Mouse (Mus musculus) left cerebral cortex, adult 9 months (tissue): ENCODE results near the gene Eef1akmt1.

Experiments
- DNase-seq, 2 experiments: peaks; one replicate each; pipeline ENCODE4 v3.0.0; 2022; ENCODE audit warnings: low spot score in 2 of 2

The Eef1akmt1 gene

DNA sequence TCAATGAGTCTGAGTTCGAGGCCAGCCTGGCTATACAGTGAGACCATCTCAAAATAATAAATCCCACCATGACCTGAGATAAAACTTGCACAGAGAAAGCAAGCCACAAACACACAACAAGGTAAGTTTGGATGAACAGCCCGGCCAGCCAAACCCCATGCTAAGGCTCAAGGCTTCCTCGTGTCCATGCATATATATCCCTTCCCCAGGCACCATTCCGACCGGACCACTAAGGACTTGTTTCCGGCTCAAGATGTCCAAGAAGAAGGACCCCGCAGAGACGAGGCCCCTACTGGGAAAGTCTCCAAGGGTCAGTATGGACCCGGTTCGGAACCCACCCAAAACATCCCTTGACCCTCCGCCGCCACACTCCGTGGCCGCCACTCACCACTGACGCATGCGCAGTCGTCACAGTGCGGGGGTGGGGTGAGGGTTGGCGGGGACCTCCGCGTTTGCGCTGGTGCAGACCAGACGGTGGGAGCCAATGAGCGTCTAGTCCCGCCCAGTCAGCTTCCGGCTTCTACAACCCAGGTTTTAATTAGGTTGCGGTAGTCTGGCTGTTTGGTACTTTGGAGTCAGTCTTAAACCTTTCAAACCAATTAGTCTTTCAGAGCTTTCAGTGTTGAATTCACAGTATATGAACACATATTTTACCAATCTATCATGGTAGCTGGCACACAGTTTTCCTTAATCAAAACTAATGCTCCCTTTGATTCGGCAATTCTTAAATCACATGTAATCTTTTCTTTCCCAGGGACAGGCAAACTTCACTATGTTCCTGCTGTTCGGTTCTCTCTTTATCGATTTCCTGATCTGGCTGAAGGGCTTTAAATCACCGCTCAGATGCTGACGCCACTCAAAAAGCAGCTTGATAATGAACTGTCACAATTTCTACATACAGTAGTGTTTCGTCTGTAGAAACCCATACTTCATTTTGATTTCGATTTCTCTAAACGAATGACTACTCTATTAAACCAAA is at the start of gene Eef1akmt1:
TSS of gene Eef1akmt1 (minus strand) at position 458 of the 979 bp plus-strand sequence.
- DNase-seq, result peak; percentile 84 to 96

DNA sequence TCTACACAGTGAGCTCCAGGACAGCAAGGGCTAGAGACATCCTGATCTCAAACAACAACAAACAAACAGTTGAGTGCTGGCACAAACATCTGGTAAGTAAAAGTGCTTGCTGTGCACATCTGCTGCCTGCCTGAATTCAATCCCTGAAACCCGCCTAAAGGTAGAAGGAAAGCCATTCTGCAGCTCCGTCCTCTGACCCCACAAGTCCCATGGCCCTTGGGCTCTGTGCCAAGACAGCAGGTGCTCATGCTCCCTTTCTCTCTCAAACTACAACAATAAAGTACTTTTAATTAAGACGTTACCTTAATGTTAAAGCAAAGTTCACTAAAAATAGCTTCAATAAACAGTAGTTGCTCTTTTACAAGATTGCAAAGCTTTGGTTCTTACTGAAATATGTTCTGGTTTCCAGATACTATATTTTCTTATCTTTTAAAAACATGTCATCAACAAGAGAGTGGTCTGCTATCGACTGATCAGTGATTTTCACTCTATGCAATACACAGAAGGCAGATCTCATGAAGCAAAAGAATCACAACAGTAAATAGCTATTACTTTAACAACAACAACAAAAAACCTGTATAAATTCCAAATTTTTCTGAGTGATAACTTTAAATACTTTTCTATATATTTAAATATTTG is 49.3 kb upstream of the Eef1akmt1 start:
- DNase-seq, result no peak

DNA sequence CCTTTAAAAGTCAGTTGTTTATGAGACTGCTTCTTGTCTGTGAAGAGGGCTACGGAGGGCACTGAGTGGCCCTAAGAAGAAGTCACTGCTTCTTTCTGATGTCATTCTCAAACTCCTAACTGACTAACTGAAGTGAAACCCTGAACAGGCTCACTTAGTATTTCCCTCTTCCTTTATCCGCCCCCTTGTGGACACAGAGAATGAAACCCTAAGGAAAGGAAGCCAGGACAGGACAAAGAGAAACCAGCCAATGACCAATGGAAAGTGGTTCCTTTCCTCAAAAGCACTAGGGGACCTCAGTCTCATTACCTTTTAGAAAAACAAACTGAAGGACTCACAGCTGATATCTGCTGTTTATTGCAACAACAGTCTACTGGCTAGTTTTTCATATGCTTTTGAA is 48.1 kb upstream of the Eef1akmt1 start:
- peak in 1 of 2 experiments; percentile 32 for DNase-seq

DNA sequence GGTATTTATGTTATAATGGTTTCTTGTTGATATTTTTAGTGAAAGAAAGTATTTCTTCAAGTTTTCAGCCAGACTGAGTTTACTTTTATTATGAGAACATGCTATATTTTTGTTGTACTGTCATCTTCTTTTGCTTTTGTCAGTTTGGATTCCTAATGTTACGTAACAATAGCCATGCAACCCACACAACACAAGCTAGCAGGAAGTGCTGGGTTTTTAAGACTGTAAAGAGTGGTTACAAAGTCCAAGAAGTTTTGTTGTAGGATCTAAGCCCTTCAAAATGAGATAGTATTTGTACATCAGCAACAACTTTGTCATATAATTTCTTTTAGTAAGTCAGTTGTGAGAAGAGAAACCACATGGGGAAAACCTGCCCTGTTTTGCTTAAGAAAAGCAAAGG is 46.3 kb upstream of the Eef1akmt1 start:
- DNase-seq, result no peak

DNA sequence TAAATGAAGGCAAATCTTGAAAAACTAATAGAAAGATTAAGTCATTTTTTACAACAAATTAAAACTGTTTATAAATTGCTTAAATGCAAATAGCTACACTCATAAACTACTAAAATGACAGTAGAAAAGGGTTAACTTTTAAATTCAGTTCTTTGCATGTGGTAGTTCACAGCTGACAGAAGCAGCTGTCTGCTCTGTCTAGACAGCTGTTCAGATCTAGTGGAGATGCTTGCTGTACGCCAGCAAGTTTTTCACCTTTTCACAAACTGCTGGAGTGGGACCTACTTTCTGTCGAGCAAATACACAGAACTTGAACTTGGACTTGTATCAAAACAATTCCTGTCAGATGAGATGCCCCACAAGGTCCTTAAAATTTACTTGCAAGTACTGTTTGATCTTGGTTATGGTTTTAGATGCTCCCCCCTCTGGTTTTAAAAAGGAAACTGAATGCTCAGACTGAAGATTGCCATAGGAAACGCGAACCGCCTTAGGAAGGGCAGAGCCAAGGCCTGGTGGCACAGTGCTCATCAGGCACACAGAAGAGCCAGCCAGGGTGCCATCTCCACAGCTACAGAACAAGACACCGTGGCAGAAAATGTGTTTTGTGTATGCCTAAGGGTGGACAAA is 45.0 kb upstream of the Eef1akmt1 start:
- no peak for DNase-seq

DNA sequence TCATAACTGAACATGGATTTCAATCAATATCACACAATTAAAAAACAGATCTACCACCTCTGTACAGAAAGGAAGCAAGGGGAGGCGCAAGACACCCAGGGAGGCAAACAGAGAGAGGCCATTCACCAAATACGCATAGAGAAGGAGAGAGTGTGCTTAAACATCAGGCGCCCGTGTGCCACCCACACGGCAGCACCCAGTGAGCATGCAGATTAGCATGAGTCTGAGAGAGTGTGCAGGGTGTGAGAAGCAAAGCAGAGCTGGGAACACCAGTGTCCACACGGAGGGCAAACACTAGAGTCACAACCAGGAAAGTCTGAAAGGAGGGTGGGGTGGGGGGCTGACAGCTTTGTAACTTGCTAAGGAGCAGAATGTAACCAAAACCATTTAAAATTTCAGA is 44.4 kb upstream of the Eef1akmt1 start:
- DNase-seq, result no peak

DNA sequence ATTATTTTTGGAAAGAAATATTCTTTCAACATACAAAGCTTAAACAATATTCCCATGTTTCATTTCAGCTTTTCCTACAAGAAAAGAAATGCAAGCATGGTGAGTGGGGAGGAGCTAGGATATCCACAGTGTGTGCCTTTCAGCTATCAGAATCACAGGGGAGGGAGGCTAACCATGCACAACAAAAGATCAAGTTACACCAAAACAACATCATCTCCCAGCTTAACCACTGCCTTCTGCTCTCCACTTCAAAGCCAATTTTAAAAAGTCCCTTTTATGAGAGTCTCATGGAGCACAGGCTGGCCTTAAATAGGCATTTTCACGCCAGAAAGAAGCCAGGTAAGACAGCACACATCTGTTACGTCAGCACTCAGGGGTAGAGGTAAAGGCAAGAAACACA is 39.6 kb upstream of the Eef1akmt1 start:
- no peak for DNase-seq

DNA sequence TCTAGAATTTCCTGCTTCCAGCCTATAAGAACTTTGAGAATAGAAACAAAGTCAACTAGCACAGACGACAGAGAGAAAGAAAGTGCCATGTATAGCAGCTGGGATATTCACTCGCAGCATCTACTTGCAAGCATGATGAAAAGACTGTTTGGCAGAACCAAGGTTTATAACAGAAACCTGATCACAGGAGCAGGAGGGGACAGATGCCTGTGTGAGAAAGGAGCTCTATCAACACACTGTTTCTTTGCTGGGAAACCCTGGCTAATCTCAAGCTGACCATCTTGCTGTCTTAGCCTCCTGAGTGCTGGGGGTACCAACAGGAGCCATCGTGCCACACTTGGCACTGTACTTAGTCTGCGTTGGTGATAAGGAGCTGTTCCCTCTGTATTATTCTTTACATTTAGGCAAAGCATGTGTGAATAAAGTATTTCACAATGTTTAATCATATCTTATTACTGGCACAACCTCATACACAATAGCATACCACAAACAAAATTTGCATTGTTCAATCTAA is 38.5 kb upstream of the Eef1akmt1 start:
- DNase-seq, result no peak

DNA sequence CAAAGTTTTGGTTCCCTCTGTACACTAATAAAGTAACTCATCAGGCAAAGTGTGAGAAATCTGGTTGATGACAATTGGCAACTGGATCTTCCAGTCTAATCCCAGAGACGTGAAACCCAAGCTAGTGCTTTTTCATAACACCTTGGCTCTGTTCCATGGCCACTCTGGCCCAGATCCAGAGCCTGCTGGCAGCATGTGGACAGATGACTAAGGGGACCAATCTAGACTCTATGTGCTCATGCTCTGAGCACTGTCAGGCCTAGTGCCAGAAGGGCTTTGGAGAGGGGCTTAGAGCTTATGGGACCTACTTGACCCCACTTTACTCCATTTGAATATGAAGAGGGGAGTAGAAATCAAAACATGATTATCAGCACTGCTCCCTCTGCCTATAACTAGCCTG is 36.1 kb upstream of the Eef1akmt1 start:
- DNase-seq, result peak; percentile 37 to 83

DNA sequence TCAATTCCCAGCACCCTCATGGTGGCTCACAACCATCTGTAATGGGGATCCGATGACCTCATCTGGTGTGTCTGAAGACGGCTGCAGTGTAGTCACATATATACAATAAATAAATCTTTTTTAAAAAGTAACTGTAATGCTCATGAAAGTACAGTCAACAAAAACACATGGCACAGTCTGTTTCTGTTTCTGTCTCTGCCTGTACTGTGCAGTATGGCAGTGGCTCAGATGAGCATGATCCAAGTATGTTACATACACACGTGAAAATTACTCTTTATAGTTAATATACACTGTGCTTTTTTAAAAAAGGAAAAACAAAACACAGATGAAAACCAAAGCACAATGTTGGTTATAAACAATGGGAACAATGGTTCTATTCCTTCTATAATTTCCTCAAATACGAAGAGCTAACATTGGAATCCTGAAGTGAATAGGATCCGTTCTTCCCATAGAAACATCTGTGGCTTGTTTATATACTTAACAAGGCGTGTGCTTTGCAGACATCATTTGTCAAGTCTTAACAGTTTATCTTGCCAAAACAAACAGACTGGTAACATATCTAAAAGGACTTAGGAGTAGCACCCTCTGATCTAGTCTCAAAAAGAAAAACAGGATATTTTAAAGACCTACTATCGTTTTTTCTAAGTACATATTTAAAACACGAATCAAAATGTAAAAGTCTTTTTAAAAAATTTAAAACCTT is 35.4 kb upstream of the Eef1akmt1 start:
- DNase-seq, result no peak

DNA sequence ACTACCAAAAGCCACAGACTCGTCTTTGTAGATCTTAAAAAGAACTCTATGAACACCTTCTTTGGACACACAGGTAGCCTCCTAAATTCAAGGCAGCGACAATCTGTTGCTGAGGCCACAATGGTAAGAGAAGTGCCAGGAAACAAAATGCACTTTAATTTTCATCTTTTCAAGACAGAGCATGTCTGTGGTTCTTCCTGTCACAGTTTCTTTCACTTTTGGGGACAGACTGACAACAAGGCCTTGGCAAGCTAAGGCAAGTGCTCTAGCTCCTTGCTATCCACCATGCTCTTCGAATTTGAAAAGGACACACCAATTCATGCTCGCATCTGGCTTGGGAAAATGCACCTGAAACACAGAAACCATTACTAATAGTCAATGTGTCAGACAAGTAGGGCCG is 21.9 kb upstream of the Eef1akmt1 start:
- no peak for DNase-seq

DNA sequence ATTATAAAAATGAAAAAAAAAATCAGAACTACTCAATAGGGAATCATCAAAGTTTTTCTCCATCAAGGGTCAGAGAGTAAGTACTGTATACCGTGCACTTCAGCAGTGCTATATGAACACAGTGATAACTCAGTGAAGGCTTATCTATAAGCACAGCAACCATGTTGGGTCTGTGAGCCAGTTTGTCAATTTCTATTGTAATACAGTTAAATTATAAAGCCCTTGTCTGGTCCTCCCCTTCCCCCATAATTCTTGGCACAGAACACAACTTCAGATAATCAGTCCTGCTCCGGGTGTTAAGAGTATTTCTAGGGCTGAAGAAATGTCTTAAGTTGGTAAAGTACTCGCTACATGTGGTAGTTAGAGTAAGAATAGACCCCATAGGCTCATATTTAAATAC is 20.4 kb upstream of the Eef1akmt1 start:
- DNase-seq, result no peak

DNA sequence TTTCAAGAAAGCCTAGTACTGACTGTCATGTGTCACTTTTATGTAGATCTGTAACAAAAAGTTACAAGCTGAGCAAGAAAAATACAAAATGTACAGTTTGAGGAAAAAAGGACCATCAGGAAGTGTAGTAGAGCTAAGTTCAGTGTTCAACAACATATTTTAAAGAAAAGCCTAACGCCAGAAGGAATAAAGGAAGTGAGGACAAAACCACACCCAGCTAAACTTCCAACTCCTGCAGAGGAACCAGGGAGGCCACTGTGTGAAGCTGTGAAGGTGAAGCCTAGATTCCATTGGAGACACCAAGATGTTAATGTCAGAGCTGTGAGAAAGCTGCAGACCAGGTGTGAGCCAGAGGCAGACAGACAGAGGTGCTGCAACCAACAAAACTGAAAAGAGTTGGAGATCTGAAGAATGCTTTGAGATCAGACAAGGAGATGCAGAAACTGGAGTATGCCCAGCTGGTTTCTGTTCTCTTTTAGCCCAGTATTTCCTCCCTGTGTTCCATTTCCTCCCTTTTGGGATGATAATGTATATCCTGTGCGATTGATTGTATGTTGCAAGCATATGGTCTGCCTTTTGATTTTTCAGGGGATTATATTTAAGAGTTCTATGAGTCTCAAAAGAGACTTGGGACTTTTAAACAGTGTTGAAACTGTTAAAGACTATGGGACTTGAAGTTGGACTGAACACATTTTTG is 5.1 kb upstream of the Eef1akmt1 start:
- DNase-seq, result no peak

DNA sequence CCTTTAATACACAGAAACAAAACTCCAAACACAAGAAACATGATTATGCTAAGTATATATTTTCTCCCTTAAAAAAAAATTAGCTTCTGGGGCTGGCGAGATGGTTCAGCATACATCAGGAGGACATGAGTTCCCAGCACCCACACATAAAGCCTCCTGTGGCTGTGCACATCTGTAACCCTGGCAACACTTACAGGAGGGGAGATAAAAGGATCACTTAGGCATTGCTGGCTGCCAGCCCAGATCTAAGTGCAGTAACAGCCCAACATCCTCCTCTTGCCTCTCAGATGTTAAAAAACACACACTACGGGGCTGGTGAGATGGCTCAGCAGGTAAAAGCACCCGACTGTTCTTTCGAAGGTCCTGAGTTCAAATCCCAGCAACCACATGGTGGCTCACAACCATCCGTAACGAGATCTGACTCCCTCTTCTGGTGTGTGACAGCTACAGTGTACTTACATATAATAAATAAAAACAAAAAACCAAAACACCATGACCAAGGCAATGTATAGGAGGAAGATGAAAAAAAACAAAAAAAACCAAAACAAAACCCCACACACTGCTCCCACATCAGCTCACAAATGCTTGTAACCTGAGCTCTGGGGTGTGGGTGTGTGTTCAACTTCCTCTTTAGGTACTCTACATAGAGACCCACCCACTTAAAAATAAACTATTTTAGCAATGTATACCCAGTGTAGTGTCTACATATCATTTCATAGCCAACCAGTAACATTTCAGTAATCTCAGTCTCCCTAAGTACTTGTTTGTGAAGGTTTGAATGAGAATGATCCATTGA is 3.6 kb upstream of the Eef1akmt1 start:
- DNase-seq, result no peak

DNA sequence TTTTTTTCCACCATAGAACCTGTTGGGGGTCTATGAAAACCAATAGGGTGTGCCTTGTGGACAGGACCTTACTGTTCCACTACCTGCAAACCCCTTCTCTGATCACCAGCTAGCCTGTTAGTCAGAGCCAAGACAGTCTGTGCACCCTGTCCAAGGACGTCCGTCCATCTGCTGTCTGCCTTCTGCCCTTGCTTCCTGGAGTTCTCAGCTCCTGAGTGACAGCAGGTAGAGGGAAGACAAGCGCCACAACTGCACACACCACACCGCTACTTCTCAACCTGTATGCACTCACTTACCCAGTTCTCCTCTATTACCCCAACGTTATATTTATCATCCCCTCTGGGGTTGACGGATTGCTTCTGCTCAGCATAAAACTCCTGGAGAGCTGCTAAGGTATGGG is 5.8 kb downstream of the Eef1akmt1 start:
- no peak for DNase-seq

DNA sequence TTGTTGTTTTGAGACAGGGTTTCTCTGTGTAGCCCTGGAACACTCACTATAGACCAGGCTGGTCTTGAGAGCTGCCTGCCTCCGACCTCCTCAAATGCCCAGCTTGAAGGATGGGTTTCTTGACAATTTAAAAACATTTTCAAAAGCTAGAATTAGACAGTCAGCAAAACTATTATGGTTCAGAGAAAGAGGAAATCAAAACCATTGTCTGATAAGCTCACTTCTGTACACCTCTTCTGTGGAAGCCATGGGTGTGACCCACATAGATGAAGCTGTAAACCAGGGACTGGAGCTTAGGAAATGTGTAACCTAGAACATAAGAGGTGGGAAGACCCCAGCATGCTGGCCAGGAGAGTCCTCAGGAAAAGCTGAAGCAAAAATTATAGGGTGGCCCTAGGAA is 14.5 kb downstream of the Eef1akmt1 start:
- no peak for DNase-seq

DNA sequence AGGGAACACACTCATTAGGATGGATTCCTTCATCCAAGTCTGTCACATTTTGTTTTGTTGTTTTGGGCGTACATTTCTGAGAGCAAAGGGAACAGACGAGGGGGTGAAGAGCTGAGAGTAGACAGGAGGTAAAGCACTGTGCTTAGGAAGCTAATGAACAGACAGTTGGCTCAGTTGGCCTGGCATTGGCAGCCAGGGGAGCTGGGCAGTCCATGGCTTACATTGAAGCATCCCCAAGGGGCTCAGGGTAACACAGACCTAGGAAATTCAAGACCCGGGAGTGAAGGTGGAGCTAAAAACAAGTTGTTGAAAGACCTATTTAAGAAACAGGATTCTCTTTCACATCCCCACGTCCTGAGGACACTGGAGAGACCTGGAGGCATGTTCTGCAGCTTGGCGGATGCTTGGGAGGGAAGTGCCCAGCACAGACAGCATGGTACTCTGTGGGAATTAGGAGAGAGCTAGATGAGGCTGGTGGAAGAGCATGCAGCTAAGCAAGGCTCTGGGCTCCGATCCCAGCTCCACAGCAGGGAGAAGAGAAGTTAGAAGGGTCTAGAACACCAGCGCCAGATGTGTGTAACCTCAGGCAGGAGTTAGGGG is 15.8 kb downstream of the Eef1akmt1 start:
- no peak for DNase-seq

DNA sequence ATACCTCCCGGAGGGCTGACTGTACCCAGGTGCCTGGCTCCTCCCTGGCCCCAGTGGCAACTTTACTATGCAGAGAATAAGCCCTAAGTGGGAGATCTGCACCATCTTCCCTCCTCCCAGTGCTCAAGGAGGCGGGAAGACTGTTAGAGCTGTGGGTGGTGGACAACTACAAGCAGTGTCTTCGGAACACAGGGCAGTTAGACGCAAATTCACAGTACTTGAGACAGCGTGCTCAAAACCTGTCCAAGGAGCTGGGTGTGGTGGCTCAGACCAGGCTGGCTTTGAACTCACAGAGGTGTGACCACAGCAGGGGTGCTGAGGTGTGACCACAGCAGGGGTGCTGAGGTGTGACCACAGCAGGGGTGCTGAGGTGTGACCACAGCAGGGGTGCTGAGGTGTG is 17.0 kb downstream of the Eef1akmt1 start:
- DNase-seq, result no peak

DNA sequence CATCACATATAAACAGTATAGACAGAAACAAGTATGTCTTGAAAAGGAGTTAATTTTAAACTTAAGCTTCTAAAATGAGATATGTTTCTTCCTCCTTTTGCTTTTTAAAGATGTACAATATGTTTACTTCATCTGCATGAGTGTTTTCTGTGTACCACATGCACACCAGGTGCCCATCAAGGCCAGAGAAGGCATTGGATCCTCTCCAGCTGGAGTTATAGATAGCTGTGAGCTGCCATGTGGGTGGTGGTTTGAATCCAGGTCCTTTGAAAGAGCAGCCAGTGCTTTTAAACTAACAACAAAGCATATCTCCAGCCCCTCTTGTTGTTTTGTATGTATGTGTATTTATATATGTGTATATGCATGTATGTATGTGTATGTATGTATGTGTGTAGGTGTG is 18.5 kb downstream of the Eef1akmt1 start:
- DNase-seq, result no peak

DNA sequence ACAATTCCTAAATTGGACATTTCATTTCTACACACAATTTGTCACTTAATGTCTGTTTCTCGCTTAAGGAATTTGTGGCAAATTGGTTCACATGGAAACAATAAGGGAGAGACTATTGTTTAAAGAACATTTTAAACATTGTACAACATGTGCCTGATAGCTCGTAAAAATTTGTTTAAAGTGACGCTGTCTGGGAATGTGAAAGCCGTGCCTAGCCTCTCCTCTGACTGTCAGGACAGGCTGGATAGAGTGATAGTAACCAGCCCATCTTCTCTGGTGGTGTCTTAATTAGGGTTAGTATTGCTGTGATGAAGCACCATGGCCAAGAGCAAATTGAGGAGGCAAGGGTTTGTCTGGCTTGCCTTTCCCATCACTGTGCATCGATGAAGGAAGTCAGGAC is 24.4 kb downstream of the Eef1akmt1 start:
- DNase-seq, result no peak
